Mouse (Mus musculus): ENCODE results near the gene Cd209e.

The Cd209e gene

GRCm38 (mm10) chr8:3854209-3854608 is at the start of gene Cd209e:
Gene Cd209e (minus strand): TSS chr8:3854309.
- 60% methylated on average over 2 of the region's 2 CpGs for WGBS

- 68% methylated on average over 4 of the region's 4 CpGs for WGBS
Observed at GRCm38 (mm10) chr8:3878455-3878854, 24.3 kb upstream of the Cd209e start, which contains the start of gene Cd209d. Gene Cd209d (minus strand): TSS chr8:3878555.

GRCm38 (mm10) chr8:3876121-3876520 is 22.0 kb upstream of the Cd209e start:
- 76% methylated on average over 2 of the region's 2 CpGs for WGBS

DNA sequence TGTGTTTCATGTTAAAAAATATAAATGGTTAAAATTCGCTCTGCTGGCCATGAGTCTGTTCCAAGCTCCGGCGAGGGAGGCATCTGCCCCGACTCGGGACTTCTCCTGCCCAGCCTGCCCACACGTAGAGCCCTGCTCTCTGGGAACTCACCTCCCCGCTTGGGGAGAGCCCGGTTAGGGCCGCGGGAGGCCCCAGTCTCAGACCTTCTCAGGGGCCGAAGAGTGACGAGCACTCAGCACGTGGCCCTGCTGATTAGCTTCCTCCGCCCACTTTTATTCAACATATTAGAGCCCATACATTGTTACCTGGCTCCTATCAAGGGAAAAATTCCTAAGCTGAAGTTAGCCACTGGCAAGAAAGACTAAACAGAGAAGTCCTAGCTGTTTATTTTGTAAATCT is 51.0 kb downstream of the Cd209e start:
- WGBS = 88% methylated on average over 14 of the region's 14 CpGs

All from cerebral cortex, adult 2 months (tissue).